Mouse (Mus musculus) megakaryocyte, embryonic 14.5 days (primary cell): ENCODE results near the gene Cpm. TPM values are rescaled to one million over a fixed set of nuclear protein-coding genes. Genes with fewer than 3 reads are reported as not detected.

Experiments used
- H3K27me3 ChIP-seq: replicated peaks from 2 replicates; pipeline ENCODE3; 2012; ENCODE audit warnings: inconsistent platforms
- H3K36me3 ChIP-seq: replicated peaks from 2 replicates; pipeline ENCODE3; 2012; ENCODE audit warnings: low read length, inconsistent platforms, mixed read lengths
- H3K4me1 ChIP-seq: 2 replicates; pipeline ENCODE4 v1.6.1; 2012; ENCODE audit warnings: inconsistent platforms
- H3K4me3 ChIP-seq: replicated peaks from 2 replicates; pipeline ENCODE3; 2012; ENCODE audit warnings: moderate library complexity, mild to moderate bottlenecking, inconsistent platforms
- H3K9me3 ChIP-seq: 2 replicates; pipeline ENCODE4 v1.6.1; 2012; ENCODE audit warnings: inconsistent platforms
- FLI1 ChIP-seq: IDR thresholded peaks from 2 replicates; pipeline ENCODE4 v1.6.1; 2012; ENCODE audit warnings: low read length, inconsistent platforms, mixed read lengths
- GATA1 ChIP-seq: IDR thresholded peaks from 3 replicates; pipeline ENCODE4 v1.6.1; 2012; ENCODE audit warnings: mixed read lengths, low read length, inconsistent platforms, borderline replicate concordance
- polyA plus RNA-seq: library from polyadenylated mRNA; stranded (reverse); fragments of >175 nt; gene quantifications from 2 replicates; pipeline ENCODE4 v1.2.3, GENCODE M21; 2012; ENCODE audit warnings: low replicate concordance; ENCODE audit not compliant: insufficient read depth

Cpm gene
- polyA plus RNA-seq, 1 experiment: not detected

GRCm38 (mm10) chr10:117726350-117726749 is 97.0 kb downstream of the Cpm start:
- TF ChIP-seq GATA1 (no peak), FLI1 (no peak)
- Histone ChIP-seq H3K4me1 (peaks cover 26% of the 10 kb centered on the region), H3K9me3 (no peaks in the 10 kb centered on the region), H3K36me3 (no peaks in the 10 kb centered on the region), H3K27me3 (peaks cover 5% of the 10 kb centered on the region), H3K4me3 (no peak overlapping the region)

- no peaks in the 10 kb centered on the region for H3K36me3 ChIP-seq
- peaks cover 25% of the 10 kb centered on the region for H3K4me1 ChIP-seq
- TF ChIP-seq GATA1: no peak
- TF ChIP-seq FLI1: no peak
- no peaks in the 10 kb centered on the region for H3K9me3 ChIP-seq
- no peak overlapping the region for H3K4me3 ChIP-seq
- peaks cover 5% of the 10 kb centered on the region for H3K27me3 ChIP-seq
Measured at GRCm38 (mm10) chr10:117726888-117727385, 97.6 kb downstream of the Cpm start.

GRCm38 (mm10) chr10:117727518-117728110 is 98.3 kb downstream of the Cpm start:
- Histone ChIP-seq H3K4me3 (no peak overlapping the region), H3K27me3 (peaks cover 5% of the 10 kb centered on the region), H3K4me1 (peaks cover 28% of the 10 kb centered on the region), H3K9me3 (no peaks in the 10 kb centered on the region), H3K36me3 (no peaks in the 10 kb centered on the region)
- no peak for TF ChIP-seq FLI1
- TF ChIP-seq GATA1: no peak

GRCm38 (mm10) chr10:117728574-117728973 is 99.3 kb downstream of the Cpm start:
- no peaks in the 10 kb centered on the region for H3K36me3 ChIP-seq
- no peak for TF ChIP-seq GATA1
- TF ChIP-seq FLI1: no peak
- H3K27me3 ChIP-seq: peaks cover 5% of the 10 kb centered on the region
- no peaks in the 10 kb centered on the region for H3K9me3 ChIP-seq
- peaks cover 36% of the 10 kb centered on the region for H3K4me1 ChIP-seq
- H3K4me3 ChIP-seq: no peak overlapping the region

GRCm38 (mm10) chr10:117729139-117729814 is 100.0 kb downstream of the Cpm start:
- Histone ChIP-seq H3K4me1 (peaks cover 33% of the 10 kb centered on the region), H3K9me3 (no peaks in the 10 kb centered on the region), H3K4me3 (no peak overlapping the region), H3K27me3 (peaks cover 5% of the 10 kb centered on the region), H3K36me3 (no peaks in the 10 kb centered on the region)
- TF ChIP-seq FLI1 (no peak), GATA1 (no peak)

- Histone ChIP-seq H3K4me1 (peaks cover 31% of the 10 kb centered on the region), H3K36me3 (no peaks in the 10 kb centered on the region), H3K27me3 (peaks cover 5% of the 10 kb centered on the region), H3K9me3 (no peaks in the 10 kb centered on the region), H3K4me3 (no peak overlapping the region)
- TF ChIP-seq FLI1 (no peak), GATA1 (no peak)
Measured at GRCm38 (mm10) chr10:117730140-117730539, 100.8 kb downstream of the Cpm start.

DNA sequence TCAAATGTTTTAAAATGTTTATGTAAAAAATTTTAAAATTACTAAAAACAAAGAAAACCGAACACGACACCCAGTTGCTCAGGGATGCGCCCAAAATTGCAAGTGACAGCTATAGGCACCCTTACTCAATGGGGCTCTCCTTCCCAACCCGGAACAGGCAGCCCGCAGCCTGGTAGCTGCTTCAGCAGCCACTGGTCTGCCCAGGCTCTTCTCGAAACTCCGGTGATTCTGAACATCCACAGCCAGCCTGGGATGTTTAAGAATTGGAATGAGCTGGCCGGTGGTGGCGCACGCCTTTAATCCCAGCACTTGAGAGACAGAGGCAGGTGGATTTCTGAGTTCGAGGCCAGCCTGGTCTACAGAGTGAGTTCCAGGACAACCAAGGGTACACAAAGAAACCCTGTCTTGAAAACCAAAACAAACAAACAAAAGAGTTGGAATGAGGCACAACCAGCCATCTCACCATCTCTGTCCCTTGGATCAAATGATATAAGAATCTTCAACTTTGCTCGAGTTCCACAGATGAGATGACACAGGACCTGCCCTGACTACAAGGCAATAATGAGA is 101.4 kb downstream of the Cpm start:
- TF ChIP-seq FLI1 (no peak), GATA1 (no peak)
- no peaks in the 10 kb centered on the region for H3K36me3 ChIP-seq

GRCm38 (mm10) chr10:117731244-117732101 is 102.2 kb downstream of the Cpm start:
- H3K4me1 ChIP-seq: peaks cover 31% of the 10 kb centered on the region
- H3K9me3 ChIP-seq: no peaks in the 10 kb centered on the region
- peaks cover 5% of the 10 kb centered on the region for H3K36me3 ChIP-seq
- H3K4me3 ChIP-seq: peak overlapping the region; percentile 62
- peaks cover 5% of the 10 kb centered on the region for H3K27me3 ChIP-seq
- TF ChIP-seq GATA1: no peak
- TF ChIP-seq FLI1: no peak

More for the DNA sequence above, 101.4 kb downstream of the Cpm start:
- Histone ChIP-seq H3K27me3 (peaks cover 5% of the 10 kb centered on the region), H3K4me3 (no peak overlapping the region), H3K4me1 (peaks cover 31% of the 10 kb centered on the region), H3K9me3 (no peaks in the 10 kb centered on the region)

DNA sequence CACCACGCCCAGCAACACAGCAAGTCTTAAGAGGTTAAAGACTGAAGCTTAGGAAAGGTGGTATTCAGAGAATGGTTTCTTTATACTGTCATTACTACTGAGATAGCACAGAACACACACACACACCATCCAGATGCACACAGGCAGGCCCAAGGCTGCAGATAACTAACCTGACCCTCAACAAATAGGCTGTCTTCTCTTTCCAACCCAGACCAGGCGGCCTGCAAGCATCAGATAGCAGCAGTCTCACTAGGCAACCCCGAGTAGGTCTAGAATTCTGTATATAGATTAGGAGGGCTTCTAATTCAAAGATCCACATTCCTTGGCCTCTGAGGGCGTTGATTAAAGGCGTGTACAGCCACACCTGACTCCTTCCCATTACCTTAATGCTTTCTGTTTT is 102.9 kb downstream of the Cpm start:
- peaks cover 31% of the 10 kb centered on the region for H3K4me1 ChIP-seq
- no peaks in the 10 kb centered on the region for H3K9me3 ChIP-seq
- H3K4me3 ChIP-seq: no peak overlapping the region
- peaks cover 5% of the 10 kb centered on the region for H3K27me3 ChIP-seq
- TF ChIP-seq FLI1 (no peak), GATA1 (no peak)
- H3K36me3 ChIP-seq: peaks cover 12% of the 10 kb centered on the region
